Mouse (Mus musculus): ENCODE results near the gene Gcgr. TPM values are rescaled to one million over a fixed set of nuclear protein-coding genes. Genes with fewer than 3 reads are reported as not detected.
A peak's percentile ranks its signal among the peaks of the same experiment; 100 is the strongest.

The Gcgr gene
- polyA plus RNA-seq, 1 experiment from 2014 or later = 2.5 TPM

DNA sequence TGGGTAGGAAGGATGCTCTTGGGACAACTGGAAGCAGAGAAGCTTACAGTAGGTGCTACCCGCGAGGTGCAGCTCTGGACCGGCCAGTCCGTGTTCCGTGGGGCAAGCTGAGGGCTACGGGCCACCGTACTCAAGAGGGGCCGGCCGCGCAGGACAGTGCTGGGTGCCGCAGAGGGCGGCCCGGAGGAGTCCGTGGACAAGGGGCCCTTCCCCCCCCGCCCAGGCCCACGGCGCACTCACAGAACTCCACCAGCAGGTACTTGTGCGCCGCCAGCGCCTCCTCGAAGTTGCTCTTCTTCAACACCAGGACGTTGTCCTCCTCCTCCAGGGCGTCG, 41.9 kb downstream of the Gcgr start:
- peak overlapping the region; percentile 91 for H3K4me2 ChIP-seq (ENCODE audit: low read length)
- H3K27me3 ChIP-seq (ENCODE audit: control insufficient read depth, insufficient read depth, low read length) = no peaks in the 10 kb centered on the region
- peak; percentile 39 for ATAC-seq (ENCODE audit: insufficient number of reproducible peaks, insufficient read depth, low FRiP score, low read depth)
- peak overlapping the region; percentile 87 for H3K4me3 ChIP-seq (ENCODE audit: control insufficient read depth in 1 of 2, insufficient read depth in 1 of 2, low read depth in 1 of 2, low read length in 2 of 2)
- H3K9me3 ChIP-seq (ENCODE audit: control insufficient read depth, low read length) = no peaks in the 10 kb centered on the region
- peaks cover 9 to 24% of the 10 kb centered on the region in 2 experiments for H3K4me1 ChIP-seq (ENCODE audit: control insufficient read depth in 2 of 2, insufficient read depth in 2 of 2, low read length in 2 of 2)
- peak overlapping the region; percentile 94 for H3K9ac ChIP-seq (ENCODE audit: low read length)
- H3K27ac ChIP-seq (replicated peaks in 1 of 2; ENCODE audit: control insufficient read depth in 1 of 2, insufficient read depth in 1 of 2, low read depth in 2 of 2, low read length in 2 of 2) = peak overlapping the region; percentile 76 to 99
- WGBS = under 1% methylated on average over 24 of the region's 24 CpGs
- H3K36me3 ChIP-seq (ENCODE audit: control insufficient read depth, insufficient read depth, low read length) = peaks cover 49% of the 10 kb centered on the region

DNA sequence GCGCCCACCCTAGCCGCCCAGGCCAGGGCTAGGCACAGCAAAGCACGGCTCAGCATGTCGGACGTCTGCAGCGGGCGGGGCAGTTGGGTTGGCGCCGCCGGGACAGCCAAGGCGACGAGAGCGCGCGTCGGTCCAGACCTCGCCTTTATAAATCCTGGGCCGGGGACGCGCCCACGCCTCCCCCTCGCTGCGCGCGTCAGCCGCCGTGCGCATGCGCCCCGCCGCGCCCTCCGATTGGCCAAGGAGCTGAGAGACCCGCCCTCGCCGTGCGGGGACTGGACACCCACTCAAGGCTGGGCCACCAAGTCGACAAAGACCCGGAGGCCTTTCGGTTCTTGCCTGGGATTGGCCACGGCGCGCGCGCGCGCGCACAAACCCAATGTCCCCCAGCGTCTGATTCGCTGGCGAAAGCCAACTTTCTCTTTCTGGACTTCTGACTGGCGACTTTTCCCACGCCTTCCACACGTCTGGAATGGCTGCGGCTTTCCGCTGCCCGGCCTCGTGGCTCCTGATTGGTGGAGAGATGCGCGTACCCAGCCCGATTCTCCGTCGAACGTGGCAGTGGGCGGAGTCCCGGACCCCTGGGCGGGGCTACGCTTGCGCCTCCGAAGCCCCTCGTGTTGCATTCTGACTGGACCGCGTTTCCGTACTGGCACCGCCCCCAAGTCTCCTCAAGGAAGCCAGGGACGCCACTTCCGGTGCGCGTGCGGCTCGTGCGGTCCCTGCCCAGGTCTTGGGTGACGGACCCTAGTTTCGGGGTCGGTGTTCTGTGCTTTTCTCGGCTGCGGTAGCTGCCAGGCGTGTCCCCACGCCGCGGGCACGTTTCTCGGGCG, 42.5 kb downstream of the Gcgr start, which contains the start of gene P4hb:
P4hb (minus strand) TSS at position 502 of the 833 bp plus-strand sequence.
- under 1% methylated on average over 93 of the region's 94 CpGs for WGBS
- peak within 1 kb of the TSS; percentile 87 for H3K4me3 ChIP-seq (ENCODE audit: control insufficient read depth in 1 of 2, insufficient read depth in 1 of 2, low read depth in 1 of 2, low read length in 2 of 2)

DNA sequence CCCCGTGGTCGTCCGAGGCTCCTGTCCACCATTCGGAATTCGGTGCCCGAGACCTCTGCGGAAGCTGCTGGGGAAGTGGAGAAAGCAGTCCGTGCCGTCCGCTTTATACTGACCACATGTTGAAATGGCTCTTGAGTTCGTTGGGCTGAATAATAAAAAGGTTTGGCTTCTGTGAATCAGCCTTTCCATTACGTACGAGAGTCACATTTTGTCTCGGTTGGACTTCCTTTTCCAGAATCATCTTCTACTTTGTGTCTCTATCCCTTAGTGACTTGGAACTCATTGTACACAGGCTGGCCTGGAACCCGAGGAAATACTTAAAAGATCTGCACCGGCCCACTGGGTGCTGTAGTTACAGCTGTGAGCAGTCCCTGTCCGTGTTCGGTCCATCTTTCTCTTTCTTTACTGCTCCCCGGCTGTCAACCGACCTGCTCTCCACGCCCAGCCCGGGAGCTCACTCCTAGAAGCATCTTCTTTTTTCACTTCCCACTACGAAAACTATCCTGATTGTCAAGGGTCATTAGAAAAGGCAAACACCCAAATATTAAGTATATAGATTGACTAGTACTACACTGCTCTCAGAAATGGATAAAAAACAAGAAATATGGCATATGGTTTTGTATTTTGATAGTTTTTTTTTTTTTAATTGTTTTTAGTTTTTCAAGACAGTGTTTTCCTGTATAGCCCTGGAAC, 43.2 kb downstream of the Gcgr start:
- Histone ChIP-seq H3K4me3 (ENCODE audit: control insufficient read depth in 1 of 2, insufficient read depth in 1 of 2, low read depth in 1 of 2, low read length in 2 of 2) (peak overlapping the region; percentile 78 to 87), H3K36me3 (ENCODE audit: control insufficient read depth, insufficient read depth, low read length) (peaks cover 49% of the 10 kb centered on the region), H3K9me3 (ENCODE audit: control insufficient read depth, low read length) (no peaks in the 10 kb centered on the region), H3K27me3 (ENCODE audit: control insufficient read depth, insufficient read depth, low read length) (no peaks in the 10 kb centered on the region), H3K27ac (replicated peaks in 1 of 2; ENCODE audit: control insufficient read depth in 1 of 2, insufficient read depth in 1 of 2, low read depth in 2 of 2, low read length in 2 of 2) (peak overlapping the region; percentile 96 to 99), H3K4me2 (ENCODE audit: low read length) (peak overlapping the region; percentile 92), H3K4me1 (ENCODE audit: control insufficient read depth in 2 of 2, insufficient read depth in 2 of 2, low read length in 2 of 2) (peaks cover 9 to 24% of the 10 kb centered on the region in 2 experiments), H3K9ac (ENCODE audit: low read length) (peak overlapping the region; percentile 96)
- no peak for ATAC-seq (ENCODE audit: insufficient number of reproducible peaks, insufficient read depth, low FRiP score, low read depth)
- under 1% methylated on average over 23 of the region's 23 CpGs for WGBS

More for the DNA sequence above, 42.5 kb downstream of the Gcgr start, which contains the start of gene P4hb:
- Histone ChIP-seq H3K4me2 (ENCODE audit: low read length) (peak within 1 kb of the TSS; percentile 92), H3K27me3 (ENCODE audit: control insufficient read depth, insufficient read depth, low read length) (no peaks in the 10 kb centered on the region), H3K9me3 (ENCODE audit: control insufficient read depth, low read length) (no peaks in the 10 kb centered on the region), H3K4me1 (ENCODE audit: control insufficient read depth in 2 of 2, insufficient read depth in 2 of 2, low read length in 2 of 2) (peaks cover 9 to 24% of the 10 kb centered on the region in 2 experiments), H3K27ac (replicated peaks in 1 of 2; ENCODE audit: control insufficient read depth in 1 of 2, insufficient read depth in 1 of 2, low read depth in 2 of 2, low read length in 2 of 2) (peak within 1 kb of the TSS; percentile 96 to 99), H3K36me3 (ENCODE audit: control insufficient read depth, insufficient read depth, low read length) (peaks cover 49% of the 10 kb centered on the region), H3K9ac (ENCODE audit: low read length) (peak within 1 kb of the TSS; percentile 96)
- ATAC-seq (ENCODE audit: insufficient number of reproducible peaks, insufficient read depth, low FRiP score, low read depth) = peak; percentile 96

DNA sequence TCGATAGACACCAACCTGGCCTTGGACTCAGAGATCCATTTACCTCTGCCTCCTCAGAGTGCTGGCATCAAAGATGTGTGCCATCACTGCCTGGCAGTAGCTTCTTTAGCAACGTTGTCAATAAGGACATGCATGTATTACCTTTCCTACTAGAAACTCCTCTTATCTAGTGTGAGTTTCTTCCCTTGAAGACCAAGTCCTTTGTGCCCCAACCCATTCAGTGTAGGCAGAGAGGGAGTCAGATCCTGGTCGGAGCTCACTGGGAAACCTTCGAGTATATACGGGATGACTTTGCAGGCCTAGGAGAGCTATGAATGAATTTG, 43.7 kb downstream of the Gcgr start:
- WGBS = 18% methylated on average over 5 of the region's 5 CpGs
- Histone ChIP-seq H3K4me3 (ENCODE audit: control insufficient read depth in 1 of 2, insufficient read depth in 1 of 2, low read depth in 1 of 2, low read length in 2 of 2) (peak overlapping the region; percentile 8 to 87; a peak in 3 of 4 replicates), H3K27me3 (ENCODE audit: control insufficient read depth, insufficient read depth, low read length) (no peaks in the 10 kb centered on the region), H3K27ac (replicated peaks in 1 of 2; ENCODE audit: control insufficient read depth in 1 of 2, insufficient read depth in 1 of 2, low read depth in 2 of 2, low read length in 2 of 2) (peak overlapping the region; percentile 51 to 99), H3K4me2 (ENCODE audit: low read length) (peak overlapping the region; percentile 92), H3K4me1 (ENCODE audit: control insufficient read depth in 2 of 2, insufficient read depth in 2 of 2, low read length in 2 of 2) (peaks cover 12 to 26% of the 10 kb centered on the region in 2 experiments), H3K36me3 (ENCODE audit: control insufficient read depth, insufficient read depth, low read length) (peaks cover 49% of the 10 kb centered on the region), H3K9me3 (ENCODE audit: control insufficient read depth, low read length) (no peaks in the 10 kb centered on the region), H3K9ac (ENCODE audit: low read length) (peak overlapping the region; percentile 96)
- no peak for ATAC-seq (ENCODE audit: insufficient number of reproducible peaks, insufficient read depth, low FRiP score, low read depth)

DNA sequence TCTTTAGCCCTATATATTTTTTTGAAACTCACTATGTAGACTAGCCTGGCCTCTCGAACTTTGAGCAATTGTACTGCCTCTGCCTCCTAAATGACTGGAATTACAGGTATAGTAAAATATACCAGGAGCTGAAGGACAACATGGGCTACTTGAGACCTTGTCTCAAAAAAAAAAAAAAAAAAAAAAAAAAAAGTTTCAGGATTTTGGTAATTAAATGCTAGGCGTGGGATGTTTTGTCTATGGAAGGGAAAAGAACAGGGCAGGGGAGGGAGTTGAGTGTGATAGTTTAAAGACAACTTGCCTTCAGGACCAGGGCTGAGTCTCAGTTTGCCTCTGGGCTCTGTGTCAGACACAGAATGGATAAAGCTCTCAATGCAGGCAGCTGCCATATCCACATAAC, 44.5 kb downstream of the Gcgr start:
- H3K9ac ChIP-seq (ENCODE audit: low read length) = no peak overlapping the region; the same call in 1 of the 2 replicates
- H3K9me3 ChIP-seq (ENCODE audit: control insufficient read depth, low read length) = no peaks in the 10 kb centered on the region
- H3K4me1 ChIP-seq (ENCODE audit: control insufficient read depth in 2 of 2, insufficient read depth in 2 of 2, low read length in 2 of 2) = peaks cover 19 to 34% of the 10 kb centered on the region in 2 experiments
- H3K27me3 ChIP-seq (ENCODE audit: control insufficient read depth, insufficient read depth, low read length) = no peaks in the 10 kb centered on the region
- peak overlapping the region in 1 of 2 experiments; percentile 99; a peak in 1 of 4 replicates for H3K27ac ChIP-seq (replicated peaks in 1 of 2; ENCODE audit: control insufficient read depth in 1 of 2, insufficient read depth in 1 of 2, low read depth in 2 of 2, low read length in 2 of 2)
- WGBS = 82% methylated on average over 2 of the region's 2 CpGs
- peaks cover 50% of the 10 kb centered on the region for H3K36me3 ChIP-seq (ENCODE audit: control insufficient read depth, insufficient read depth, low read length)
- no peak for ATAC-seq (ENCODE audit: insufficient number of reproducible peaks, insufficient read depth, low FRiP score, low read depth)
- H3K4me3 ChIP-seq (ENCODE audit: control insufficient read depth in 1 of 2, insufficient read depth in 1 of 2, low read depth in 1 of 2, low read length in 2 of 2) = no peak overlapping the region
- H3K4me2 ChIP-seq (ENCODE audit: low read length) = no peak overlapping the region

DNA sequence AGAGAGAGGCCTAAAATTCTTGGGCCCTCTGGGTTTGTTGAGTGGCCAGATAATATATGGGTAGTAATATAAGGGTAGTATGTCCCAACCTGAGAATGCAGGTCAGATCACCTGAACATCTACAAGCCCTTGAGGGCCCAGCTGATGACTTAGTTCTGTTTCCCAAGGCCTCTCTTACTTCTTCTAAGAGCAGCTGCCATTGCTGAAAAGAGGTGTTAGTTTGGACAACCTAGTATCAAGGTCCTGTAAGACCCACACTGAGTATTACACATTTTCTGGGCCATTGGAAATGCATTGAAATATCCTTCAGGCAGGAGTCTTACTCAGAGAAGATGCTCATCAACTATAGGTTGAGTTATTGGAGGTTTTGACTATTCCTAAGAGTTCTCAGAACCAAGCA, 45.4 kb downstream of the Gcgr start:
- Histone ChIP-seq H3K27me3 (ENCODE audit: control insufficient read depth, insufficient read depth, low read length) (no peaks in the 10 kb centered on the region), H3K4me3 (ENCODE audit: control insufficient read depth in 1 of 2, insufficient read depth in 1 of 2, low read depth in 1 of 2, low read length in 2 of 2) (no peak overlapping the region), H3K4me2 (ENCODE audit: low read length) (no peak overlapping the region), H3K9ac (ENCODE audit: low read length) (no peak overlapping the region), H3K4me1 (ENCODE audit: control insufficient read depth in 2 of 2, insufficient read depth in 2 of 2, low read length in 2 of 2) (peaks cover 25 to 38% of the 10 kb centered on the region in 2 experiments), H3K36me3 (ENCODE audit: control insufficient read depth, insufficient read depth, low read length) (peaks cover 44% of the 10 kb centered on the region), H3K27ac (replicated peaks in 1 of 2; ENCODE audit: control insufficient read depth in 1 of 2, insufficient read depth in 1 of 2, low read depth in 2 of 2, low read length in 2 of 2) (no peak overlapping the region), H3K9me3 (ENCODE audit: control insufficient read depth, low read length) (no peaks in the 10 kb centered on the region)
- ATAC-seq (ENCODE audit: insufficient number of reproducible peaks, insufficient read depth, low FRiP score, low read depth) = no peak

DNA sequence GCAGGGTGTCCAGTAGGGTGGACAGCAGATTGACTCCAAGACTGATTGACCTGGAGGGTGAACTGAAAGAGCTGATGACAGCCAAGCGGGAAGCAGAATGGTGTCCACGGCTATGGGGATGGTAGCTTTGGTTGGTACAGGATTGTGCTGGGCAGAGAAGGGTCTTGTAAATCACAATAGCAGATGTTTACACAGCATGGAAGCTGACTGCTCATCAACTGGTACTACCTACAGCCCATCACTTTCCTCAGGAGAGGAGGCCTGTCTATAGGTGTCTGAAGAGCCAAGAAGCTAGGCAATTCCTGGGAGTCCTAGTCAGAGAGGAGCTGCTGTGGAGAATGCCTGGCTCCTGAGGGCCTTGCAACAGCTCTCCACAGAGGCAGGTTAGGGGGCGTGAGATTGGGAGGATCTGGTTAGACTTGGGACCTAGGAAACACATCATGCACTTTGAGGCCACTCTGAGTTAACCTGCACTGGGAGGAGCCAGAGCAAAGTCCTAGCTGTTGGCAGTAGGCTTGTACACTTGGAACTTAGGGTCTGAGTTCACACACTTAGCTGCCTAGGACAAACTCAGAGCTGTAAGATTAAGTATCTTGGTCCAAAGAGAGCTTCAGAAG, 46.0 kb downstream of the Gcgr start:
- no peaks in the 10 kb centered on the region for H3K9me3 ChIP-seq (ENCODE audit: control insufficient read depth, low read length)
- H3K9ac ChIP-seq (ENCODE audit: low read length) = no peak overlapping the region
- peaks cover 20 to 32% of the 10 kb centered on the region in 2 experiments for H3K4me1 ChIP-seq (ENCODE audit: control insufficient read depth in 2 of 2, insufficient read depth in 2 of 2, low read length in 2 of 2)
- no peak overlapping the region for H3K27ac ChIP-seq (replicated peaks in 1 of 2; ENCODE audit: control insufficient read depth in 1 of 2, insufficient read depth in 1 of 2, low read depth in 2 of 2, low read length in 2 of 2)
- H3K27me3 ChIP-seq (ENCODE audit: control insufficient read depth, insufficient read depth, low read length) = no peaks in the 10 kb centered on the region
- no peak overlapping the region for H3K4me2 ChIP-seq (ENCODE audit: low read length)
- H3K36me3 ChIP-seq (ENCODE audit: control insufficient read depth, insufficient read depth, low read length) = peaks cover 39% of the 10 kb centered on the region
- no peak for ATAC-seq (ENCODE audit: insufficient number of reproducible peaks, insufficient read depth, low FRiP score, low read depth)
- H3K4me3 ChIP-seq (ENCODE audit: control insufficient read depth in 1 of 2, insufficient read depth in 1 of 2, low read depth in 1 of 2, low read length in 2 of 2) = no peak overlapping the region
- WGBS = 75% methylated on average over 3 of the region's 3 CpGs
